Mouse (Mus musculus) MEL (cell line): ENCODE measurements around the gene Rapgef2. TPM values are rescaled to one million over a fixed set of nuclear protein-coding genes. Genes with fewer than 3 reads are reported as not detected.

Experiments
- DNase-seq: peaks from one replicate; pipeline ENCODE4 v3.0.0; 2011; ENCODE audit warnings: low read depth, low spot score
- H3K27ac ChIP-seq: 2 replicates; pipeline ENCODE4 v1.5.1; 2012; ENCODE audit warnings: low read depth, mild to moderate bottlenecking, control low read depth, low read length, moderate library complexity; ENCODE audit not compliant: control insufficient read depth
- H3K27me3 ChIP-seq, 2 experiments: fragments of 150-350 bp in 1 of 2; sonication (generic) in 1 of 2; 2 replicates each; pipeline ENCODE4 v1.6.1; 2012; ENCODE audit warnings: low read length in 2 of 2, mild to moderate bottlenecking in 2 of 2, improper control_type of control experiment in 1 of 2, moderate library complexity in 1 of 2; ENCODE audit not compliant: insufficient read depth in 2 of 2, control insufficient read depth in 1 of 2
- H3K36me3 ChIP-seq, 2 experiments: 2 replicates each; pipeline ENCODE4 v1.6.1; 2012 to 2014; ENCODE audit warnings: low read length in 2 of 2, improper control_type of control experiment in 1 of 2, inconsistent platforms in 1 of 2, mild to moderate bottlenecking in 1 of 2; ENCODE audit not compliant: insufficient read depth in 2 of 2, control insufficient read depth in 1 of 2
- H3K4me1 ChIP-seq, 2 experiments: fragments of 150-350 bp in 1 of 2; sonication (generic) in 1 of 2; 2 replicates each; pipeline ENCODE4 v1.6.1; 2012; ENCODE audit warnings: low read length in 2 of 2, improper control_type of control experiment in 1 of 2, mild to moderate bottlenecking in 1 of 2; ENCODE audit not compliant: insufficient read depth in 2 of 2, control insufficient read depth in 1 of 2
- H3K4me3 ChIP-seq, 2 experiments: fragments of 150-350 bp in 1 of 2; sonication (generic) in 1 of 2; 2 replicates each; pipeline ENCODE4 v1.5.1; 2012; ENCODE audit warnings: low read depth in 2 of 2, low read length in 2 of 2, mild to moderate bottlenecking in 2 of 2, moderate library complexity in 2 of 2, control low read depth in 1 of 2, improper control_type of control experiment in 1 of 2; ENCODE audit not compliant: control insufficient read depth in 1 of 2, insufficient read depth in 1 of 2
- H3K79me2 ChIP-seq: 2 replicates; pipeline ENCODE4 v1.6.1; 2012; ENCODE audit warnings: mild to moderate bottlenecking, low read length, moderate library complexity; ENCODE audit not compliant: control insufficient read depth, poor library complexity, insufficient read depth
- H3K9ac ChIP-seq: 2 replicates; pipeline ENCODE4 v1.6.1; 2012; ENCODE audit warnings: low read depth, mild to moderate bottlenecking, control low read depth, low read length, moderate library complexity; ENCODE audit not compliant: control insufficient read depth, poor library complexity, severe bottlenecking
- H3K9me3 ChIP-seq: fragments of 150-350 bp; sonication (generic); replicated peaks from 2 replicates; pipeline ENCODE4 v1.6.1; 2012; ENCODE audit warnings: mild to moderate bottlenecking, low read length, improper control_type of control experiment, moderate library complexity; ENCODE audit not compliant: insufficient read depth
- BHLHE40 ChIP-seq: IDR thresholded peaks from 2 replicates; pipeline ENCODE4 v1.6.1; 2012; ENCODE audit warnings: low read depth, mild to moderate bottlenecking, inconsistent platforms, low read length, improper control_type of control experiment, borderline replicate concordance
- CHD2 ChIP-seq: IDR thresholded peaks from 2 replicates; pipeline ENCODE4 v1.6.1; 2011; ENCODE audit warnings: low read length, improper control_type of control experiment
- CTCF ChIP-seq, 3 experiments: IDR thresholded peaks in 2 of 3; conservative IDR thresholded peaks in 1 of 3; 2 replicates each; pipeline ENCODE4 v1.5.1; 2011 to 2012; ENCODE audit warnings: low read length in 3 of 3, low read depth in 2 of 3, mild to moderate bottlenecking in 2 of 3, improper control_type of control experiment in 1 of 3, inconsistent platforms in 1 of 3, mixed read lengths in 1 of 3, moderate library complexity in 1 of 3; ENCODE audit not compliant: control insufficient read depth in 1 of 3, insufficient read depth in 1 of 3, poor library complexity in 1 of 3, severe bottlenecking in 1 of 3
- E2F4 ChIP-seq: IDR thresholded peaks from 2 replicates; pipeline ENCODE4 v1.6.1; 2011; ENCODE audit warnings: low read depth, low read length, improper control_type of control experiment, borderline replicate concordance
- ELF1 ChIP-seq: IDR thresholded peaks from 2 replicates; pipeline ENCODE4 v1.6.1; 2014; ENCODE audit warnings: low read depth, mild to moderate bottlenecking, inconsistent platforms, low read length, improper control_type of control experiment, moderate library complexity
- ETS1 ChIP-seq: IDR thresholded peaks from 2 replicates; pipeline ENCODE4 v1.6.1; 2012; ENCODE audit warnings: low read depth, mild to moderate bottlenecking, inconsistent platforms, low read length, improper control_type of control experiment, moderate library complexity
- GABPA ChIP-seq: IDR thresholded peaks from 2 replicates; pipeline ENCODE4 v1.6.1; 2012; ENCODE audit warnings: low read depth, mild to moderate bottlenecking, inconsistent platforms, low read length, improper control_type of control experiment, moderate library complexity
- HCFC1 ChIP-seq: IDR thresholded peaks from 2 replicates; pipeline ENCODE4 v1.6.1; 2012; ENCODE audit warnings: low read depth, mild to moderate bottlenecking, inconsistent platforms, low read length, improper control_type of control experiment, moderate library complexity
- MAFK ChIP-seq: IDR thresholded peaks from 2 replicates; pipeline ENCODE4 v1.6.1; 2011; ENCODE audit warnings: low read depth, mild to moderate bottlenecking, low read length, improper control_type of control experiment, borderline replicate concordance
- MAX ChIP-seq: IDR thresholded peaks from 2 replicates; pipeline ENCODE4 v1.6.1; 2011; ENCODE audit warnings: low read length, improper control_type of control experiment
- NRF1 ChIP-seq: IDR thresholded peaks from 2 replicates; pipeline ENCODE4 v1.6.1; 2014; ENCODE audit warnings: low read depth, mild to moderate bottlenecking, inconsistent platforms, low read length, improper control_type of control experiment, moderate library complexity; ENCODE audit not compliant: poor library complexity, insufficient read depth, severe bottlenecking
- POLR2A ChIP-seq, 2 experiments: IDR thresholded peaks; 2 replicates each; pipeline ENCODE4 v1.6.1; 2011 to 2012; ENCODE audit warnings: low read length in 2 of 2, mild to moderate bottlenecking in 2 of 2, control low read depth in 1 of 2, improper control_type of control experiment in 1 of 2, low read depth in 1 of 2, moderate library complexity in 1 of 2; ENCODE audit not compliant: control insufficient read depth in 1 of 2, insufficient read depth in 1 of 2, poor library complexity in 1 of 2
- POLR2AphosphoS2 ChIP-seq: IDR thresholded peaks from 2 replicates; pipeline ENCODE4 v1.6.1; 2011; ENCODE audit warnings: low read length, improper control_type of control experiment
- RAD21 ChIP-seq: IDR thresholded peaks from 2 replicates; pipeline ENCODE4 v1.6.1; 2011; ENCODE audit warnings: mild to moderate bottlenecking, low read depth, low read length, improper control_type of control experiment
- RCOR1 ChIP-seq: IDR thresholded peaks from 2 replicates; pipeline ENCODE4 v1.6.1; 2012; ENCODE audit warnings: low read depth, mild to moderate bottlenecking, inconsistent platforms, low read length, improper control_type of control experiment
- SIN3A ChIP-seq: IDR thresholded peaks from 2 replicates; pipeline ENCODE4 v1.6.1; 2012; ENCODE audit warnings: low read length, improper control_type of control experiment, inconsistent platforms
- SMC3 ChIP-seq: IDR thresholded peaks from 2 replicates; pipeline ENCODE4 v1.6.1; 2011; ENCODE audit warnings: low read depth, low read length, improper control_type of control experiment
- TAL1 ChIP-seq: IDR thresholded peaks from 2 replicates; pipeline ENCODE4 v1.6.1; 2012; ENCODE audit warnings: mild to moderate bottlenecking, inconsistent platforms, low read length, moderate library complexity, mixed read lengths
- TBP ChIP-seq: IDR thresholded peaks from 2 replicates; pipeline ENCODE4 v1.8.0; 2011; ENCODE audit warnings: low read depth, low read length, improper control_type of control experiment
- UBTF ChIP-seq: IDR thresholded peaks from 2 replicates; pipeline ENCODE4 v1.6.1; 2012; ENCODE audit warnings: low read depth, mild to moderate bottlenecking, inconsistent platforms, low read length, improper control_type of control experiment, moderate library complexity, borderline replicate concordance; ENCODE audit not compliant: insufficient read depth
- ZC3H11A ChIP-seq: IDR thresholded peaks from 2 replicates; pipeline ENCODE4 v1.6.1; 2012; ENCODE audit warnings: low read depth, mild to moderate bottlenecking, inconsistent platforms, low read length, improper control_type of control experiment
- ZKSCAN1 ChIP-seq: IDR thresholded peaks from 2 replicates; pipeline ENCODE4 v1.6.1; 2012; ENCODE audit warnings: low read depth, mild to moderate bottlenecking, inconsistent platforms, low read length, improper control_type of control experiment, moderate library complexity
- ZNF384 ChIP-seq: IDR thresholded peaks from 2 replicates; pipeline ENCODE4 v1.6.1; 2012; ENCODE audit warnings: low read depth, mild to moderate bottlenecking, inconsistent platforms, low read length, improper control_type of control experiment
- polyA plus RNA-seq, 2 experiments: library from polyadenylated mRNA; stranded (reverse) in 1 of 2; unstranded in 1 of 2; fragments of >175 nt in 1 of 2; fragments of >200 nt in 1 of 2; gene quantifications; 2 replicates each; pipeline versions ENCODE4 v1.2.1 to v1.2.4; 2012; ENCODE audit warnings: low replicate concordance in 2 of 2, low read depth in 1 of 2; ENCODE audit not compliant: insufficient read length in 2 of 2, insufficient read depth in 1 of 2, missing spikeins in 1 of 2
- total RNA-seq: library from RNA; depleted of rRNA; stranded (reverse); fragments of 300-350 nt; gene quantifications from 2 replicates; pipeline ENCODE4 v1.2.3, GENCODE M21; 2012

Rapgef2 gene
- total and polyA plus RNA-seq, 3 experiments: 4.2 to 4.6 TPM; not detected in 1

DNA sequence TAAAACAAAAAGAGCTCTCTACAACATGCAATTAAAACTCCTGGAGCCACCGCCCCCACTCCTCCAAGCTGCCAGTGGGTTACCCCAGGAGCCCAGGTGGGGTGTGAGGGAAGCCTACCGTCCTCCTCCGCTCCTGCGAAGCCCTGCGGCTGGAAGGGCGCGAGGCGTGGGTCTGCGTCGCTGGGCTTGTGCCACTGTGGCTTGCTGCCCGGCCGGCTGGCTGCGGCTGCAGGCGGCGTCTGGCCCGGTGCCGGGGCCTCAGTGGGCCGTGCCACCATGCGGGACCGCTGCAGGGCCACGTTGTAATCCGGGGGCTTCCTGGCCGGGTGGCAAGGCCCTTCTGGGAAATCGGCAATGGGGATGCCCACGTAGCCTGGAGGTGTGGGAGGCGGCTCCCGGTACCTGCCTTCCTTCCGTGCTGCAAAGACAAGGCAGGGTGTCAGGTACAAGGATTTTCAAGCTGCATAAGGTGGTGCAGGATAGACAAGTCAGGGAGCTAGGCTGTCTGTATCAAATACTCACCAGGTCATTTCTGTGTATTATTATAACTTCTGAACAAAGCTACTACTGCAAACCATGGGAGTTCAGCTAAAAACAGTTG, 219.8 kb downstream of the Rapgef2 start:
- Histone ChIP-seq H3K4me1 (no peaks in the 10 kb centered on the region), H3K36me3 (peaks cover 0 to 3% of the 10 kb centered on the region in 2 experiments; a peak in 2 of 4 replicates), H3K4me3 (no peak overlapping the region), H3K27me3 (no peaks in the 10 kb centered on the region), H3K9me3 (no peaks in the 10 kb centered on the region), H3K27ac (no peak overlapping the region), H3K9ac (no peak overlapping the region), H3K79me2 (no peaks in the 10 kb centered on the region)
- no peak for TF ChIP-seq ZKSCAN1
- no peak for TF ChIP-seq RCOR1
- no peak for TF ChIP-seq SIN3A
- no peak for TF ChIP-seq CTCF (IDR thresholded peaks at IDR 0.05 in 2 of 3, conservative IDR thresholded peaks at IDR 0.05 in 1 of 3; ENCODE audit: control insufficient read depth in 1 of 3, insufficient read depth in 1 of 3, low read depth in 2 of 3, low read length in 3 of 3, poor library complexity in 1 of 3, severe bottlenecking in 1 of 3)
- TF ChIP-seq ZNF384: no peak
- TF ChIP-seq GABPA: no peak
- no peak for TF ChIP-seq SMC3
- TF ChIP-seq ZC3H11A: no peak
- no peak for TF ChIP-seq BHLHE40
- no peak for TF ChIP-seq CHD2
- TF ChIP-seq MAX: no peak
- no peak for DNase-seq

- no peaks in the 10 kb centered on the region for H3K9me3 ChIP-seq
- peaks cover 0 to 7% of the 10 kb centered on the region in 2 experiments; a peak in 2 of 4 replicates for H3K36me3 ChIP-seq
- H3K4me3 ChIP-seq: no peak overlapping the region
- DNase-seq: no peak
- no peak overlapping the region for H3K9ac ChIP-seq
- H3K4me1 ChIP-seq: peaks cover 2 to 3% of the 10 kb centered on the region in 2 experiments; a peak in 3 of 4 replicates
- no peaks in the 10 kb centered on the region for H3K79me2 ChIP-seq
- no peak overlapping the region for H3K27ac ChIP-seq
- no peak for TF ChIP-seq MAX
- TF ChIP-seq TBP: no peak
- no peak for TF ChIP-seq NRF1
- TF ChIP-seq ELF1: no peak
- TF ChIP-seq ETS1: no peak
- no peak for TF ChIP-seq RCOR1
- TF ChIP-seq RAD21: no peak
- no peak for TF ChIP-seq HCFC1
- TF ChIP-seq TAL1: no peak
- TF ChIP-seq UBTF: no peak
- no peak for TF ChIP-seq POLR2AphosphoS2
- TF ChIP-seq MAFK: no peak
- no peak for TF ChIP-seq CTCF (IDR thresholded peaks at IDR 0.05 in 2 of 3, conservative IDR thresholded peaks at IDR 0.05 in 1 of 3; ENCODE audit: control insufficient read depth in 1 of 3, insufficient read depth in 1 of 3, low read depth in 2 of 3, low read length in 3 of 3, poor library complexity in 1 of 3, severe bottlenecking in 1 of 3)
- TF ChIP-seq ZNF384: no peak
- no peak for TF ChIP-seq E2F4
- no peak for TF ChIP-seq POLR2A (IDR thresholded peaks at IDR 0.05; ENCODE audit: control insufficient read depth in 1 of 2, insufficient read depth in 1 of 2, low read depth in 1 of 2, low read length in 2 of 2, poor library complexity in 1 of 2)
- H3K27me3 ChIP-seq: no peaks in the 10 kb centered on the region
Observed at GRCm38 (mm10) chr3:79064096-79064495, 222.2 kb downstream of the Rapgef2 start.
